Mouse (Mus musculus): ENCODE results near the gene Bmp2k. TPM values are rescaled to one million over a fixed set of nuclear protein-coding genes. Genes with fewer than 3 reads are reported as not detected.
A peak's percentile ranks its signal among the peaks of the same experiment; 100 is the strongest.

Gene Bmp2k
- polyA plus RNA-seq, 1 experiment from 2014 or later = 11.4 TPM

DNA sequence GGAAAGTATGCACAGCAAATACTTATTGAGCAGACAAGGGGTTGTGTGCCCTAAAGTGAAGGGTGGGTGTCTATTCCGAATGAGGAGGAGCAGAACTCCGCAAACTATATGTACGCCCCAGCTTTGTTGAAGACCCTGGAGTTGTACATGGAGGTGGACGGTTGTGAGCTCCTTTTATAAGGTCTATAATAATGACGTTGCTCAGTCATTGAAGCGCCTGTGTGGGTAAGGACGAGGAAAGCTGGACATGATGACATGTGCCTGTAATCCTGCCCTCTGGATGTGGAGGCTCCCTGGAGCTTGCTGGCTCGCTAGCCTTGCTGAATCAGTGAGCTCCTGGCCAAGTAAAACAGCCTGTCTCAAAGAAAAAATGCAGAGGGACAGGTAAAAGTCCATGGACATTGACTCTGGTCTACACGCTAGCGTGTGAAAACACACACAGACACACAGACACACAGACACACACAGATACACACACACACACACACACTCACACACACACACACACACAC is 128.0 kb downstream of the Bmp2k start:
- WGBS = 70% methylated on average over 10 of the region's 10 CpGs
- H3K9me3 ChIP-seq = no peaks in the 10 kb centered on the region
- no peak overlapping the region for H3K9ac ChIP-seq
- H3K27me3 ChIP-seq = no peaks in the 10 kb centered on the region
- H3K4me1 ChIP-seq = no peaks in the 10 kb centered on the region
- no peak overlapping the region for H3K4me2 ChIP-seq (replicated peaks)
- H3K27ac ChIP-seq = no peak overlapping the region
- H3K36me3 ChIP-seq = no peaks in the 10 kb centered on the region
- no peak overlapping the region for H3K4me3 ChIP-seq
- no peak for ATAC-seq (ENCODE audit: insufficient number of reproducible peaks, insufficient read depth, low FRiP score, low TSS enrichment)

DNA sequence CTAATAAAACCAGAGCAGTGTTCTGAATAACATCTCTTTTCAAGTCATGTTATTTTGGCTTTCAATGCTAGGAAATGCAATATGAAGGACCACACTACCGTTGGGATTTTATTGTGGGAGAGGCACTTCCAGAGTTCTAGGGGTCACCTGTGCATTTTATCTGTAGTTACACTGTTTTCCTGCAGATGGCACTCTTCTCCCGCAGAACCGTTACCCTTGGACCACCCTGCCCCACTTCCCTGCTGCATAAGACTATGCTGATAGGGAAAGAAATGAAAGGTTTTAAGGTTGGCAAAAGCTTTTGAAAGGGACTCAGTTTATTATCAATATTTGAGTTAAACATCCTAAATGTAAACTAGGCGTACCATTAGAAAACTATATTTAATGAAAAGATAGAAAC is 128.5 kb downstream of the Bmp2k start:
- H3K4me2 ChIP-seq (replicated peaks) = no peak overlapping the region
- H3K9me3 ChIP-seq = no peaks in the 10 kb centered on the region

DNA sequence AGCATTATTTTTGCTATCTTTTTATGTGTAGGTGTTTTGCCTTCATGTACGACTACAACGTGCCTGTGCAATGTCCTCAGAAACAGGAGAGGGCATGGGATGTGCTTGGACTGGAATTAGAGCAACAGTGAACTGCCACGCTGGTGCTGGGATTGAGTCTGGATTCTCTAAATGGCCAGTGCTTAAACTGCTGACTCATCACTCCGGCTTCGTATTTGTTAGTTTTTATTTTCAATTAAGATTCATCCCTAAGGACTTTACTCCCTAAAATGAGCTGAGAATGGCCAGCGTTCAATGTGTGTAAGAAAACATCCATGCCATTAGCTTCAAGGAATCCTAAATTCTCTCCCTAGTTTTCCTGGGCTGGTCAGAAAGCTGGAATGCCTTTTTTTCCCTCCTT is 129.8 kb downstream of the Bmp2k start:
- Histone ChIP-seq H3K9me3 (no peaks in the 10 kb centered on the region), H3K4me2 (replicated peaks) (no peak overlapping the region), H3K27me3 (no peaks in the 10 kb centered on the region), H3K9ac (no peak overlapping the region), H3K27ac (no peak overlapping the region), H3K4me1 (no peaks in the 10 kb centered on the region), H3K4me3 (no peak overlapping the region), H3K36me3 (no peaks in the 10 kb centered on the region)
- ATAC-seq (ENCODE audit: insufficient number of reproducible peaks, insufficient read depth, low FRiP score, low TSS enrichment) = no peak
- 72% methylated on average over 6 of the region's 6 CpGs for WGBS

More for the DNA sequence above, 128.5 kb downstream of the Bmp2k start:
- 17% methylated on average over 4 of the region's 4 CpGs for WGBS
- Histone ChIP-seq H3K4me3 (no peak overlapping the region), H3K36me3 (no peaks in the 10 kb centered on the region), H3K27me3 (no peaks in the 10 kb centered on the region), H3K27ac (no peak overlapping the region), H3K4me1 (no peaks in the 10 kb centered on the region), H3K9ac (no peak overlapping the region)
- ATAC-seq (ENCODE audit: insufficient number of reproducible peaks, insufficient read depth, low FRiP score, low TSS enrichment) = no peak

DNA sequence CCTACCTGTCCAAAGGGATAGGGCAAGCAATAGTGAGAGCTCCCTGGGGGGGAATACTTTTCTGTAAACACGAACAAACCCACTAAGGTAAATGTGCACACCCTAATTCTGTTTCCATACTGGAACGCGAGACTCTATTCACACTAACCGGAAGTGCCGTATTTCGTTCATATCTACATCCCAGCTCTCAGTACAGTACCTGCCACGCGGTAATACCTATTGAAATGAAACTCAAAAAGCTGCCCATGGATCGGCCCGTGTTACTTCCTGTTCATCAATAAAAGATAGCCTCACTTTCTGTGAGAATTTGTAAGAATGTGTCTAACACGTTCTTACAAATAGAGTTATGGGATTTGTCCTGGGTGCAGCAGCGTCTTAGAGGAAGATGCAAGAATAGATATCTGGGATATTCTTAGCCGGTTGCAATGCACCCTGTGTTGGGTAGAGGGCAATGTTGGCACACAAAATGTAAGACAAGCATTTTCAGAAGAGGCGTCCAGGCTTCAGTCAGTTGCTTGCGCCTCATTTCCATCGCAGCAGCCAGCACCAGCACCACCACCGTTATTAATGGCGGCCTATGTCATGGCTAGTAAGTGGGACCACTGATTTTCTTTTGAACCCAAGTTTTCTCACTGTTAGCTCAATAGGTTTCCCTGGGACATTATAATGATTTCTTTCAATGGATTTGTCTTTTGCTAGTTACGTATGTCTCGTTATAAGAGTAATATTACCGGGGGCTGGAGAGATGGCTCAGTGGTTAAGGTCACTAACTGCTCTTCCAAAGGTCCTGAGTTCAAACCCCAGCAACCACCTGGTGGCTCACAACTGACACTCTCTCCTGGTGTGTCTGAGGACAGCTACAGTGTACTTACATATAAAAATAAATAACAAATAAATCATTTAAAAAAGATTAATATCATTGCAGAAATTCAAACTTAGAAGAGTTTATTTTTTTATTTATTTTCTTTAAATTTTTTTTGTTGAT is 131.0 kb downstream of the Bmp2k start:
- Histone ChIP-seq H3K27ac (no peak overlapping the region), H3K4me2 (replicated peaks) (no peak overlapping the region), H3K27me3 (no peaks in the 10 kb centered on the region), H3K9me3 (no peaks in the 10 kb centered on the region), H3K36me3 (no peaks in the 10 kb centered on the region), H3K9ac (no peak overlapping the region), H3K4me1 (no peaks in the 10 kb centered on the region), H3K4me3 (no peak overlapping the region)
- ATAC-seq (ENCODE audit: insufficient number of reproducible peaks, insufficient read depth, low FRiP score, low TSS enrichment) = 0 out of 2 replicates have a peak, but pooled peaks have one; percentile 47
- 50% methylated on average over 21 of the region's 21 CpGs for WGBS

DNA sequence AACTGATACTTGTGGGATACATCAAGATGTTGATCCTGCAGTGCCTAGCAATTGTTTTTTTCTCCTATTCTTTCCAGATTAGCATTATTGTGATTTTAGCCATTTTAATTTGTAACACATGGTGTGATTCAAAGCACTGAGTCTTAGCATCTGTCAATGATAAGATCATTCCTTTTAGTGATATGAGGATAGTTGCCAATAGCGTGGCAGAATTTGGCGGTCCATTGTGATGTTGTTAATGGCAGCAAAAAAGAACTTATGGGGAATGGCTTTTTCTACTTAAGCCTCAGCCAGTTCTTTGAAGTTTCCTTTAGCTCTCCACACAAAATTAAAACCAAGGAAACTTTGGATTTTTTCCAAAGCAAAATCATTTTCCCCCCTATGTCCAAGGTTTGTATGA is 132.1 kb downstream of the Bmp2k start:
- Histone ChIP-seq H3K27ac (no peak overlapping the region), H3K9me3 (no peaks in the 10 kb centered on the region), H3K36me3 (no peaks in the 10 kb centered on the region), H3K4me3 (no peak overlapping the region), H3K4me1 (no peaks in the 10 kb centered on the region), H3K27me3 (no peaks in the 10 kb centered on the region), H3K4me2 (replicated peaks) (no peak overlapping the region), H3K9ac (no peak overlapping the region)
- WGBS = 87% methylated on average over 2 of the region's 2 CpGs
- no peak for ATAC-seq (ENCODE audit: insufficient number of reproducible peaks, insufficient read depth, low FRiP score, low TSS enrichment)

DNA sequence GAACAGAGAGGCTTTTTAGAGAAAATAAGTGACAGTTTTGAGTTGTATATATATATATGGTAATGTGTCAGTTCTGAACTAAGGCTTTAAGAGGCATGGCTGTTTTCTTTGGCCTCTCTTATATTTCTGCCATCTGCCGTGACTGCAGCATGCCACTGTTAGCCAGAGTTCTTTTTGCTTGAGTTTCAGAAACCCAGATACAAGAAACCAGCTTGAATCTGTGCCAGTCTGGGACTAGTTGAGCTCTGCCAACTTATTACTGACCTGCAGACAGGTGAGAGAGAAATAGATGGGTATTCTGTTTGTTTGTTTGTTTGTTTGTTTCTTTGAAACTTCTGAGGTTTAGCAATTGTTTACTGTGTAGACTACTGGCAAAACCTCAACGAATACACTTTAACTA is 137.8 kb downstream of the Bmp2k start:
- Histone ChIP-seq H3K4me3 (no peak overlapping the region), H3K27ac (no peak overlapping the region), H3K4me2 (replicated peaks) (no peak overlapping the region), H3K27me3 (no peaks in the 10 kb centered on the region), H3K4me1 (no peaks in the 10 kb centered on the region), H3K9me3 (no peaks in the 10 kb centered on the region), H3K36me3 (no peaks in the 10 kb centered on the region), H3K9ac (no peak overlapping the region)
- no peak for ATAC-seq (ENCODE audit: insufficient number of reproducible peaks, insufficient read depth, low FRiP score, low TSS enrichment)
- 82% methylated on average over 2 of the region's 2 CpGs for WGBS

Other genes starting within 250 kb of the Bmp2k start
- 30.7 and 34.1 TPM in 2 replicates for gene Anxa3, start 204.3 kb upstream of the Bmp2k start, polyA plus RNA-seq (2016; fragmentation: Nextera tagmentation; extraction: Ambion mirVana)
- gene Paqr3, start 113.9 kb downstream of the Bmp2k start, polyA plus RNA-seq (2016; fragmentation: Nextera tagmentation; extraction: Ambion mirVana) = 8.8 and 10.1 TPM in 2 replicates